Mouse (Mus musculus): ENCODE data around the gene Glp2r. TPM values are rescaled to one million over a fixed set of nuclear protein-coding genes. Genes with fewer than 3 reads are reported as not detected.

Glp2r gene
- polyA plus RNA-seq, 1 experiment from 2014 or later = not detected

DNA sequence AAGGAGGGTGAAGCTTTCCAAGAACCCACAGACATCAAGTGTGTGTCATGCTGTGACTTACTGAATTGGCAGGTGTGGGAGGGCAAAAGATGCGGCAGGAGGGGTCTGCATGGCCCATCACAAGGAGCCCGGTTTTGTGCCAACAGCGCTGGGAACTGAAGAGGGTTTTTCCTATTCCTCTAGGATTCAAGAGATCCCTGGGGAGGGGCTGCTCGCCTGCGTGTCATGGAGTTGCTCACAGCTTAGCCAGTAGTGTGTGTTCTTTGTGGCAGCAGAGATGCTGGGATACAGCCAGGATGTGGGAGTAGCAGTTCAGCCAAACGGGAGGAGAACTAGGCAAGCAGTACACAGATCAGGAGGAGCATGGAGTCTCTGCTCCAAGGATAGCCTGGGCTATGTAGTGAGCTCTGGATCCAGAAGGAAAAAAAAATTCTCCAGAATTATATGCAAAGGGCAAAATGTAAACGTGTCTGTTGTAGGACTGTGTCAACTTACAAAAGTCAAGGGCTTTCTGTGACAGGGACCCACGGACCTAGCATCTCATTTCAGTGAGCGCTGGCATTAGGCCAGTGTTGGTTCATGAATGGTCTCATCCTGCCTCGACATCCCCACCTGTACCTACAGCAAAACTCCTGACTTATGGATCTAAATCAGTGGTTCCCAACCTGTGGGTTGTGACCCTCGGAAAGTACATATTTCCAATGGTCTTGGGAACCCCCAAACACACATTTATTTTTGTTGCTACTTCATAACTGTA lies 122.1 kb downstream of the Glp2r start:
- Histone ChIP-seq H3K27me3 (ENCODE audit: control insufficient read depth, insufficient read depth, low read length) (no peaks in the 10 kb centered on the region), H3K9ac (no peak overlapping the region), H3K9me3 (ENCODE audit: control insufficient read depth, low read length) (no peaks in the 10 kb centered on the region), H3K4me2 (replicated peaks) (no peak overlapping the region), H3K27ac (no peak overlapping the region), H3K4me1 (replicated peaks; ENCODE audit: control insufficient read depth, insufficient read depth, low read length) (peaks cover 11% of the 10 kb centered on the region; the same call in 1 of the 2 replicates), H3K36me3 (replicated peaks; ENCODE audit: control insufficient read depth, insufficient read depth) (no peaks in the 10 kb centered on the region), H3K4me3 (replicated peaks; ENCODE audit: low read length) (no peak overlapping the region)
- DNase-seq (ENCODE audit: low spot score) = no peak
- WGBS = 74% methylated on average over 11 of the region's 11 CpGs
- ATAC-seq (ENCODE audit: low FRiP score) = no peak

DNA sequence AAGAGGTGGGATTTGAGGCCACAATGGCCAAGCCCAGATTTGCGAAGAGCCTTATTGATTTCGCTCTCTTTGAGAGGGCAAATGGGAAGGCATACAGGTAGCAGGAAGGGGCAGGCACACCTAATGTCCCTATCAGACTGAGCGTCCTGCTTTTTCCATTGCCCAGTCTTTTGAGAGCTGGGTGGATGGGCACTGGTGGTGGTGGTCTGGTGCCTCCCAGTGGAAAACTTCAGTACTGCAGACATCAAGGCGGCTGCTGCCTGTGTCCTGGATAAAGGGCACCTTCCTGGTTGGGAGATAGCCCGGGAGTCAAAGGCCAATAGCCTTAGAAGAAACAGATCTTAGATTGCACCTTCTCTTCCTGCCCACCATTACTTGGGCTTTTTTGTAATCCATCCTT lies 123.2 kb downstream of the Glp2r start:
- H3K27me3 ChIP-seq (ENCODE audit: control insufficient read depth, insufficient read depth, low read length) = no peaks in the 10 kb centered on the region
- H3K9ac ChIP-seq = no peak overlapping the region
- DNase-seq (ENCODE audit: low spot score) = peak; percentile 79
- ATAC-seq (ENCODE audit: low FRiP score) = no peak
- peaks cover 8% of the 10 kb centered on the region; the same call in 1 of the 2 replicates for H3K4me1 ChIP-seq (replicated peaks; ENCODE audit: control insufficient read depth, insufficient read depth, low read length)
- no peak overlapping the region for H3K4me2 ChIP-seq (replicated peaks)
- 31% methylated on average over 5 of the region's 5 CpGs for WGBS
- H3K36me3 ChIP-seq (replicated peaks; ENCODE audit: control insufficient read depth, insufficient read depth) = no peaks in the 10 kb centered on the region
- no peak overlapping the region for H3K4me3 ChIP-seq (replicated peaks; ENCODE audit: low read length)
- no peak overlapping the region for H3K27ac ChIP-seq
- H3K9me3 ChIP-seq (ENCODE audit: control insufficient read depth, low read length) = no peaks in the 10 kb centered on the region

GRCm38 (mm10) chr11:67644632-67645149 lies 126.3 kb downstream of the Glp2r start:
- Histone ChIP-seq H3K4me2 (replicated peaks) (no peak overlapping the region), H3K4me1 (replicated peaks; ENCODE audit: control insufficient read depth, insufficient read depth, low read length) (0 out of 2 replicates have a peak, but pooled peaks cover 3% of the 10 kb centered on the region), H3K27me3 (ENCODE audit: control insufficient read depth, insufficient read depth, low read length) (no peaks in the 10 kb centered on the region), H3K27ac (no peak overlapping the region), H3K36me3 (replicated peaks; ENCODE audit: control insufficient read depth, insufficient read depth) (no peaks in the 10 kb centered on the region), H3K9ac (no peak overlapping the region), H3K9me3 (ENCODE audit: control insufficient read depth, low read length) (no peaks in the 10 kb centered on the region), H3K4me3 (replicated peaks; ENCODE audit: low read length) (no peak overlapping the region)
- ATAC-seq (ENCODE audit: low FRiP score) (no peak), DNase-seq (ENCODE audit: low spot score) (no peak)
- 82% methylated on average over 6 of the region's 6 CpGs for WGBS

DNA sequence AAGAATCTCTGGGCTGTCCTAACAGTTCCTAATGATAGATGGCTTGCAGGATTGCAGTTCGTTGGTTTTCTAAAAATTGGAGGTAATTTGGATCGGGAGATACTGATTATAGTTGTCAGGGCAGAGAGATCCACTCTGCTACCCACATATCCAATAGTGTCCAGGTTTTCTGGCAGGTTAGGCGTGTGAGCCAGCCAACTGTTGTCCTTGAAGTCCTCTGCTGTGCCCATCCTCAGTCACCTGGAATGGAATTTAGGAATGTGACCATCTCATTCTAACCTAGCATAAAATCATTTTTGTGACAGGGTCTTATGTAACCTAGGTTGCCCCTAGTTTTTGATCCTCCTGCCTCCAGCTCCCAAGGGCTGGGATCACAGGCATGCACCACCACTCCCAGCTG lies 127.5 kb downstream of the Glp2r start:
- DNase-seq (ENCODE audit: low spot score) = no peak
- H3K36me3 ChIP-seq (replicated peaks; ENCODE audit: control insufficient read depth, insufficient read depth) = no peaks in the 10 kb centered on the region
- no peak overlapping the region for H3K4me2 ChIP-seq (replicated peaks)
- no peaks in the 10 kb centered on the region for H3K9me3 ChIP-seq (ENCODE audit: control insufficient read depth, low read length)
- H3K4me3 ChIP-seq (replicated peaks; ENCODE audit: low read length) = no peak overlapping the region
- 89% methylated on average over 3 of the region's 3 CpGs for WGBS
- no peak for ATAC-seq (ENCODE audit: low FRiP score)
- no peaks in the 10 kb centered on the region for H3K27me3 ChIP-seq (ENCODE audit: control insufficient read depth, insufficient read depth, low read length)
- 0 out of 2 replicates have a peak, but pooled peaks cover 3% of the 10 kb centered on the region for H3K4me1 ChIP-seq (replicated peaks; ENCODE audit: control insufficient read depth, insufficient read depth, low read length)
- H3K27ac ChIP-seq = no peak overlapping the region
- no peak overlapping the region for H3K9ac ChIP-seq

DNA sequence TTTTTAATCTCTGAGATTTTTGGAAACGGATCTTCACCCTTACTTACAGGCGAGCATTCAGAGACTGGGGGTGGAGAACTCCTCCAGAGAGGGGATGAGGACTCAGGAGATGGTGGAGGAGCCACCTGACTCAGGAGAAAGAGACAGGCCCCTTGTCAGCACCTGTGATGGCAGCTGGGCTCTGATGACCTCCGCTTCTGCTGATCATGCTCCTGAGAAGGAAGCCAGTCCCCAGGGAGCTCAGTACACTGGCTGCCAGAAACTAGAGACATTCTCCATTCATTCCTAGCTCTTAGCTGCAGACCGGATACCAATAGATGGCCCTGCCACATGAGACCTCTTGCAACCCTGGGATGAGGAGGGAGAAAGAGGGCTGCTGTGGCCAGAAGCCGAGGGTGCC lies 128.1 kb downstream of the Glp2r start:
- Histone ChIP-seq H3K4me2 (replicated peaks) (no peak overlapping the region), H3K9me3 (ENCODE audit: control insufficient read depth, low read length) (no peaks in the 10 kb centered on the region), H3K27me3 (ENCODE audit: control insufficient read depth, insufficient read depth, low read length) (no peaks in the 10 kb centered on the region), H3K36me3 (replicated peaks; ENCODE audit: control insufficient read depth, insufficient read depth) (no peaks in the 10 kb centered on the region), H3K4me1 (replicated peaks; ENCODE audit: control insufficient read depth, insufficient read depth, low read length) (0 out of 2 replicates have a peak, but pooled peaks cover 3% of the 10 kb centered on the region), H3K9ac (no peak overlapping the region), H3K4me3 (replicated peaks; ENCODE audit: low read length) (no peak overlapping the region), H3K27ac (no peak overlapping the region)
- ATAC-seq (ENCODE audit: low FRiP score) (no peak), DNase-seq (ENCODE audit: low spot score) (no peak)
- 83% methylated on average over 5 of the region's 5 CpGs for WGBS

- Histone ChIP-seq H3K9me3 (ENCODE audit: control insufficient read depth, low read length) (no peaks in the 10 kb centered on the region), H3K4me3 (replicated peaks; ENCODE audit: low read length) (no peak overlapping the region), H3K4me1 (replicated peaks; ENCODE audit: control insufficient read depth, insufficient read depth, low read length) (0 out of 2 replicates have a peak, but pooled peaks cover under 1% of the 10 kb centered on the region), H3K27ac (no peak overlapping the region), H3K9ac (no peak overlapping the region), H3K36me3 (replicated peaks; ENCODE audit: control insufficient read depth, insufficient read depth) (no peaks in the 10 kb centered on the region), H3K27me3 (ENCODE audit: control insufficient read depth, insufficient read depth, low read length) (no peaks in the 10 kb centered on the region), H3K4me2 (replicated peaks) (no peak overlapping the region)
- ATAC-seq (ENCODE audit: low FRiP score) = no peak
- 97% methylated on average over 8 of the region's 8 CpGs for WGBS
- no peak for DNase-seq (ENCODE audit: low spot score)
These were observed 128.5 kb downstream of the Glp2r start for GRCm38 (mm10) chr11:67642421-67642820.

DNA sequence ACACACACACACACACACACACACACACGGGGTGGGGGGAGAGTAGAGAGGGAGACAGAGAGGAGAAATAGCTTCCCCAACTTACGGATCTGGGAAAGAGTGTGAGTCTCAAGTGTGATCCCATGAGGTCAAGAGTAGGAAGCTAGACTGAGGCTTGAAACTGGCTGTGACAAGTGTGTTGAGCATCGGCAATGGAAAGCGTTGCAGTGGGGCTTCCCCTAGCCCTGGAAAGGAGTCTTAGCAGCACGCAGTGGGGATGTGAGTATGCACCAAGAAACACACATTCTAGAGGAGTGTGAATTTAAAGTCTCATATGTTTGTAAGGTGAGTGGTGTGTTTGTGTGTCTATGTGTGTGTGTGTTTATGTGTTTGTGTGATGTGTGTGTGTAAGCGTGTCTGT lies 130.7 kb downstream of the Glp2r start:
- Histone ChIP-seq H3K36me3 (replicated peaks; ENCODE audit: control insufficient read depth, insufficient read depth) (no peaks in the 10 kb centered on the region), H3K4me3 (replicated peaks; ENCODE audit: low read length) (no peak overlapping the region), H3K27ac (no peak overlapping the region), H3K27me3 (ENCODE audit: control insufficient read depth, insufficient read depth, low read length) (no peaks in the 10 kb centered on the region), H3K9me3 (ENCODE audit: control insufficient read depth, low read length) (no peaks in the 10 kb centered on the region), H3K4me1 (replicated peaks; ENCODE audit: control insufficient read depth, insufficient read depth, low read length) (no peaks in the 10 kb centered on the region), H3K4me2 (replicated peaks) (no peak overlapping the region), H3K9ac (no peak overlapping the region)
- DNase-seq (ENCODE audit: low spot score) = no peak
- WGBS = 87% methylated on average over 6 of the region's 6 CpGs
- no peak for ATAC-seq (ENCODE audit: low FRiP score)

- ATAC-seq (ENCODE audit: low FRiP score) = no peak
- H3K9ac ChIP-seq = no peak overlapping the region
- 63% methylated on average over 3 of the region's 3 CpGs for WGBS
- H3K4me3 ChIP-seq (replicated peaks; ENCODE audit: low read length) = no peak overlapping the region
- no peak overlapping the region for H3K4me2 ChIP-seq (replicated peaks)
- DNase-seq (ENCODE audit: low spot score) = peak; percentile 44
- no peak overlapping the region for H3K27ac ChIP-seq
- no peaks in the 10 kb centered on the region for H3K4me1 ChIP-seq (replicated peaks; ENCODE audit: control insufficient read depth, insufficient read depth, low read length)
- no peaks in the 10 kb centered on the region for H3K9me3 ChIP-seq (ENCODE audit: control insufficient read depth, low read length)
- no peaks in the 10 kb centered on the region for H3K36me3 ChIP-seq (replicated peaks; ENCODE audit: control insufficient read depth, insufficient read depth)
- no peaks in the 10 kb centered on the region for H3K27me3 ChIP-seq (ENCODE audit: control insufficient read depth, insufficient read depth, low read length)
These were observed 132.6 kb downstream of the Glp2r start for GRCm38 (mm10) chr11:67638401-67638800.

- ATAC-seq (ENCODE audit: low FRiP score) (no peak), DNase-seq (ENCODE audit: low spot score) (no peak)
- H3K27me3 ChIP-seq (ENCODE audit: control insufficient read depth, insufficient read depth, low read length) = no peaks in the 10 kb centered on the region
- no peaks in the 10 kb centered on the region for H3K36me3 ChIP-seq (replicated peaks; ENCODE audit: control insufficient read depth, insufficient read depth)
- no peaks in the 10 kb centered on the region for H3K4me1 ChIP-seq (replicated peaks; ENCODE audit: control insufficient read depth, insufficient read depth, low read length)
- no peaks in the 10 kb centered on the region for H3K9me3 ChIP-seq (ENCODE audit: control insufficient read depth, low read length)
- no peak overlapping the region for H3K4me2 ChIP-seq (replicated peaks)
- H3K27ac ChIP-seq = no peak overlapping the region
- H3K9ac ChIP-seq = no peak overlapping the region
- H3K4me3 ChIP-seq (replicated peaks; ENCODE audit: low read length) = no peak overlapping the region
- WGBS = 52% methylated on average over 6 of the region's 6 CpGs
These were observed 133.9 kb downstream of the Glp2r start for GRCm38 (mm10) chr11:67636905-67637586.

Data from hindbrain, embryonic 14.5 days (tissue).